Mouse (Mus musculus): ENCODE results near the gene Prdx6b.
A peak's percentile ranks its signal among the peaks of the same experiment; 100 is the strongest.

The Prdx6b gene

GRCm38 (mm10) chr2:80292172-80292571, at the start of gene Prdx6b:
Prdx6b (plus strand) TSS chr2:80292472.
- no peak for DNase-seq (ENCODE audit: low spot score)

GRCm38 (mm10) chr2:80247466-80247865, 44.8 kb upstream of the Prdx6b start:
- no peak for DNase-seq (ENCODE audit: low spot score)

- no peak for DNase-seq (ENCODE audit: low spot score)
These were observed 44.4 kb upstream of the Prdx6b start for GRCm38 (mm10) chr2:80247868-80248267.

DNA sequence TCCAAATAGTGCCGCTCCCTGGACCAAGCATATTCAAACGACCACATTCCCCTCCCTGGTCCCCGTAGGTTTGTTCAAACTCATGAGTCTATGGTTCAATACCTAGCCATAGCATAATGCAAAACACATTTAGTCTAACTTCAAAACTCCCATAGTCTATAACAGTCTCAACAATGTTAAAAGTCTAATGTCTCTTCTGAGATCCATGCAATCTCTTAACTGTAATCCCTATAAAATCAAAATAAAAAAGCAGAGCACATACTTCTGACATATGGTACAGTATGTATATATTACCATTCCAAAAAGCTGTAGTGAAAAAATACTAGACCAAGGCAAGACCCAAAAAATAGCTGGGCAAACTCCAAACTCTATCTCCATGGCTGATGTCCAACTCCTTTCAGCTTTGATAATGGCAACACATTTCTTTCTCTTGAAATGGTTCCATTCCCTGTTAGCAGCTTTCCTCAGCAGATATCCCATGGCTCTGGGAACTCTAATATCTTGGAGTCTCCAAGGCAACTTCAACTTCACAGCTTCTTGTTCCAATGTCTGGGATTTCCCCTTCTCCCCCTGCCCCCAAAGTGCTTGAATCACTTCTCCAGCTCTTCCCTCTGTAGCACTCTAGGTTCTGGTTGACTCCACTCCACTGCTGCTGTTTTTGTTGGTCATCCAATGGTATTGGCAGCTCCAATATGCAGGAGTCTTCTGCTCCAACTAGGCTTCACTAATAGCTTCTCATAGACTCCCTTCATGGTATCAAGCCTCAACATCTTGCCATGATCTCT, 32.2 kb upstream of the Prdx6b start:
- no peak for DNase-seq (ENCODE audit: low spot score)

DNA sequence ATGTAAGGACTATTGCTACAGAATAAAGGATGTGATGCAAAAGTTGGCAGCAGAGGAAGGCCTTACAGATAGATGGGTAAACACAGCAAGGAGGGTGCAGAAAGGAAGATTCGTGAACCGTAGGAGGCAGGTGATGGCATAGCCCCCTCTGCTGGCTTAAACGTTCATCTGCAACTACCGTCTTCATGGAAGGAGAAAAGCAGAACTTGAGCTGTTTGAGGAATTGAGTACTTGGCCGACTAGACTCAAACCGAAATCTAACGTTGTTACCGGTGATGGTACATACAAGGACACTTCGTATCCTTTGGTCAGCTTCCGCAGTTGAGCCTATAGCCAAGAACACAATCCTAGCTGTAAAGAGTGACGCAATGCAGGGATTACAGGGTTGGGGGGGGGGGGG, 25.4 kb upstream of the Prdx6b start:
- peak; percentile 16 for DNase-seq (ENCODE audit: low spot score)

DNA sequence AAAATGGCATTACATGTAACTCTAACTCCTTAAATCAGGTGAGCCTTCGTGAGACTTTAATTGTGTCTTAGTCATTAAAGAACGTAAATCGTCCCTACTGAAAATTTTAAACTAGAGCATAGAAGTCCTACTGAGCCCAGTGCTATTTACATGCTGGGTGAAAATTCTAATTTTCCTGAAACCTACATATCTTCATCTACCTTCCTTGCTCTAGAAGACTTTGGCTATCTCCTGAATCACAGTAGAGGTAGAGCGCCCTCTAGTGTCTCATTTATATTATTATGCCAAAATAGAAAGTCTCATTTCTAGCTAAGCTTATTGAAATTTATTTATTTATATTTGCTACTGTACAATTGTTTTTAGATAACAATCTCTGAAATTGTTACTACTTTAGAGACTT, 24.2 kb upstream of the Prdx6b start:
- no peak for DNase-seq (ENCODE audit: low spot score)

- DNase-seq (ENCODE audit: low spot score): no peak
These were observed 20.8 kb upstream of the Prdx6b start for GRCm38 (mm10) chr2:80271431-80271830.

DNA sequence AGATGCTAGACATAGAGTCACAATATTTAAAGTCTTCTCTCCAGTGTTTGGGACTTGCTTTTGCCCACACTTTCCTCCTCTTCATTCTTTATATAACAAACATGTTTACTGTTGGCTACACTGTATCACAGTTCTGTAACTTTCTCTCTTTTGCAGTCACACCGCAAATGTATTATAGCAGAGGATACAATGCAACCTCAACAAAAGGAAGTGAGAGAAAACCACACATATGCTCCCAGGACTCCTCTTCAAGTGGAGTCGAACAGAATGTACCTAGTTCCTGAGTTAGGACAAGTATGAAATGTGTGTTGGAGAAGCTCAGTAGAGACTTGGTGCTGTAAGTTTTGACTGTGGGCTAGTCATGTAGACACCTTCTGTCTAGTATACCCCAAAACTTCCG, 19.2 kb upstream of the Prdx6b start:
- DNase-seq (ENCODE audit: low spot score): no peak

DNA sequence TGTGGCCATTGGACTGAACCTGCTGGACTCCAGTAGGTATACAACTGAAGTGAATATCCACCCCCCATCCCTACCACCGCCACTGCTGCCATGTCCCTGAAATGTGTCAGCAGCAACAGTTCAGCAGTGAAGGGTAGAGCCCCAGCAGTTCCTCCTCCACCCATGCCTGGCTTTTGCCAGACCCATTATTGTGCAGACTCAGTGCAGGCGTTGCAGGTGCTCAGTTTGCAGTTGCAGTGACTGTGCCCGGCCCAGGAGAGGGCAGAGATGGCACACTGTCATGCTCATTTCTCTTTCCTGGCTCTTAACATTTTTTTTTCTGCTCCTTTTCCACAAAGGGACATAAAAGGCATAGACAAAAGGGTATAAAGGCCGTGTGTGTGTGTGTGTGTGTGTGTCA, 18.5 kb upstream of the Prdx6b start:
- DNase-seq (ENCODE audit: low spot score): no peak

GRCm38 (mm10) chr2:80275136-80275535, 17.1 kb upstream of the Prdx6b start:
- no peak for DNase-seq (ENCODE audit: low spot score)

DNA sequence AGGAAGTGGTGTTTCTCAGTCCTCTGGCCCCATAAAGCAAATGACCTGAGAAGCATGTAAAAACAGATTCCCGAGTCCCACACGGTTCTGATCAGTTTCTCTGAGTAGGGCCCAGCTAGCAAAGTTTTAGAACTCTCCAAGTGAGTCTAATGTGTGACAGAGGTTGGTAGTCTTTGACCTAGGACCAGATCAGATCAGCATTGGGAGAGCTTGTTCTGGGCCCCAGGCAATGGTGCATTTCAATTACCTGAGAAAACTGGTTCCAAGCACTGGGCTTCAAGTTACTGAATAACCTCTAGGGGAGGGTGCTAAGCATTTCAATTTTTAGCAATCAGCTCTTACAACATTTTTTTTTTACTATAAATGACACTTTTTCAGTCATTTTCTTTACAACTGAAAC, 10.1 kb upstream of the Prdx6b start:
- DNase-seq (ENCODE audit: low spot score): no peak

GRCm38 (mm10) chr2:80286397-80286796, 5.9 kb upstream of the Prdx6b start:
- DNase-seq (ENCODE audit: low spot score): no peak

DNA sequence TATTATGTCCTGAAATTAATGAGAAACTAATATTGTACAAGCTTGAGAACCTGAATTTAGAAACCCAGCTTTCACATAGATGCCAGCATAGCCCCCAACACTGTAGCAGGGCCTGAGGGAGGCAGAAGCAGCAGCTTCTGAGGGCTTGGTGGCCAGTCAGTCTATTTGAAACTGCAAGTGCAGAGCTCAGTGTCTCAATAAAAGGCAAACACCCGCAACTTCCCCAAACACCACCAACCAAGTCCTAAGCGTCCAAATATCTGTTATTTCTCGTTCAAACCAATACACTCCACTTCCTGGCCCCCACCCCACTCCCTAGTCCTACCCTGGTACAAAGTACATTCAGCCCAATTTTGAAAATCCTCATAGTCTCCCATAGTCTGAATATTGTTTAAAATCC, 6.1 kb downstream of the Prdx6b start:
- DNase-seq (ENCODE audit: low spot score): no peak

DNA sequence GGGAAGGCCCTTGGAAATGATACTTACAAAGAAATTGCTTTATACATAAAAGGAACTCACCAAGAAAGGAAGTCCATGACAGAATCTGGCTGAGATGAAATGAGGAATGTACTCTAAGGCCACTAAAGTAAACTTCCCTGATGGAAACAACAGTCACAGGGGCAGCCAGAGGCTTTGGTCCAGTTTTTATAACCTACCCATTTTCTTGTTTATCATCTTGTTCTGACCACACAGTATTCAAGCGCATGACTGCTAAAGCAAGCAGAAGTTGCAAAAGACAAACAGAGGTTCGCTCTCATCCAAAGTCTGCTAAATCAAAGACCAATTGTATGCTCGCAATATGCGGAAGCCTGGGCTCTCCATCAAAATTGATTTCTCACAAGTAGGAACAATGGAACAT, 8.5 kb downstream of the Prdx6b start:
- no peak for DNase-seq (ENCODE audit: low spot score)

DNA sequence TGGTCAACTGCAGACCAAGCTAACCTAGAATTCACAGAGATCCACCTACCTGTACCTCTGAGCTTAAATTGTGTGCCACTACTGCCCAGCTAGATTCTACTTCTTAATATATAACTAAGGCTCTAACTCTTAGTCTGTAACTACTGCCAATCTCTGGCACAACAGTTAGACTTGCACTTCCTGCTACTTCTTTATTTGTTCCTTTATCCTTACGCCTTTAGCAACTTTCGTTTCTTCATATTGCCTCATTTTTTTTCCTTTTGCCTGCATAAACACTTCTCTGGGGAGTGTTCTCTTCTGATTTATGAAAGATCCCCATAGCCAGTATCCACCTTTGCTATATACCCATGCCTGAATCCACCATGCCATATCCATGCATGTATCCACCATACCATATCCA, 11.7 kb downstream of the Prdx6b start:
- no peak for DNase-seq (ENCODE audit: low spot score)

DNA sequence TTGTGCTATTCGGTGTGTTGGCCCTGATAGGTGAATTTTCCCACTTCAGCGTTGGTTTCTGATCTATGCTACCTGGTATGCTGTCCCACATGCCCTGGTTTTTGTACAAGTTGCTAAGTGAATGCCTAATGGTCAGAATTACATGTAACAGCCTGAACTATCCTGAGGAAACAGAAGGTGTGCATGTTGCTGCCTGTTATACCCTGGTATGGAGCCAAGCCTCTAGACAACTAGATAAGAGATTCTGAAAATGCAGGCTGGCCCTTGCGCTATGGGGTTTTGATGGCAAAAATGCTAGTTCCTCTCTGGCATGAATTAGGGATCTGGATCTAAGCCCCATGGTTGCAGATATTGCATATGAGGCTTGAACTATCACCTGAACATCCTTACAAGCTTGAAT, 15.4 kb downstream of the Prdx6b start:
- no peak for DNase-seq (ENCODE audit: low spot score)

GRCm38 (mm10) chr2:80309775-80310174, 17.5 kb downstream of the Prdx6b start:
- no peak for DNase-seq (ENCODE audit: low spot score)

- no peak for DNase-seq (ENCODE audit: low spot score)
These were observed 18.5 kb downstream of the Prdx6b start for GRCm38 (mm10) chr2:80310772-80311171.

- no peak for DNase-seq (ENCODE audit: low spot score)
These were observed 19.1 kb downstream of the Prdx6b start for GRCm38 (mm10) chr2:80311350-80311749.

GRCm38 (mm10) chr2:80314201-80314600, 21.9 kb downstream of the Prdx6b start:
- DNase-seq (ENCODE audit: low spot score): no peak

DNA sequence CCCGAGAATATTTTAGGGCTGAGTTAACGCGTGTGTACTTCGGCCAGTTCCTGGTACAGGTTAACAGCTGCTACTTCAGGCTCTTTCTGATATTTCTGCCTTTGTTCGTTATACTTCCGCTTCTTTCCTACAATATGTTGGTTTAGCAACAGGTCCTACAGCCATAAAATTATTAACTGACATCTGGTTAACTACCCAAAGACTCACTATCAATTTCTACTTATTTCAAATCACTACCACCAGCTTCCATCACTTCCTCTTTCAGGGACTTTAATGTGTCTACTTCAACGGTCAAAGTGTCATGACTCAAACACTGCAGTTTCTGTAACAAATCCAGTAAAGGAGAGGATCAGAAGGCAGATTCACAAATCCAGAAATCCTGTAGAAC, 22.6 kb downstream of the Prdx6b start:
- no peak for DNase-seq (ENCODE audit: low spot score)

DNA sequence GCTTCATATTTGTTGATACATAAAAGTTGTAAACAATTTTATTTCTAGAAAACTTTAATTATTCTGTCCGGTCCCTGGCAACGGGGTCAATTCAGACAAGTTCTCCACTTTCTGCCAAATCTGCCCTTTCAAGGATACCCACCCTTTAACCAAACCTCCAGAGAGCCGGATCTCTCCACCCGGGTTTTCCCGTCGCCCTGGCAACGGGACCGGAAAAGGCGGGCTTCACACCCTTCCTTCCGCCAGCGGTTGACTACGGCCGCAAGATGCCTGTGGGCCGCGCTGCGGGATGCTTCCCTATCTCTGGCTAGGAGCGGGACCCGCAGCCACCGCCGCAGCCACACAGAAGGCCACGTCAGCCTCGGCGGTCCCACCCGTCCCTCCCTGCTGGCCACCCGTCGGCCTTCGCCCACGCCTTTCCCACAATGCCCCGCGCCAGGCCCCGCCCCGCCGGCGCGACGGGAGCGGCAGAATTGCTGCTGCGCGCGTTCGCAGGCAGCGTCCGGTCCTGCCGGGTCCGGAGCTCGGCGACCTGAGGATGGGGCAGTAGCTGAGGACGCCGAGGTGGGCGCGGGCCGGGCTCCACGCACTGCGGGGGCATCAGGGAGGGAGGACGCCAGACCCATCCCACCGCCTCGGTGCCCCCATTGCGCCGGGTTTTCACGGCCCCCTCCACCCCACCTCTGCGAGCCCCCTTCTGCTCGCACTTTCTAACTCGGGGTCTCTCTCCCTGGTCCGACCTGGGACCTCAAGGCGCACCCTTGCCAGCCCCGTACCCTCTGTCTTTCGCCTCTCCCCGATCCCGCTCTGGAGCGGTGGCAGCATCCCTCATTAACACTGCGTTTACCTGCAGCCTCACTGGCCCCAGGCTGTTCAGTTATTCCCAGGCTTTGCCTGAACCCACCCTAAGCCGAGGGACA, 23.2 kb downstream of the Prdx6b start, which contains the start of gene Dnajc10:
TSS of gene Dnajc10 (plus strand) at position 225 of the 920 bp plus-strand sequence.
- DNase-seq (ENCODE audit: low spot score): peak; percentile 85

DNA sequence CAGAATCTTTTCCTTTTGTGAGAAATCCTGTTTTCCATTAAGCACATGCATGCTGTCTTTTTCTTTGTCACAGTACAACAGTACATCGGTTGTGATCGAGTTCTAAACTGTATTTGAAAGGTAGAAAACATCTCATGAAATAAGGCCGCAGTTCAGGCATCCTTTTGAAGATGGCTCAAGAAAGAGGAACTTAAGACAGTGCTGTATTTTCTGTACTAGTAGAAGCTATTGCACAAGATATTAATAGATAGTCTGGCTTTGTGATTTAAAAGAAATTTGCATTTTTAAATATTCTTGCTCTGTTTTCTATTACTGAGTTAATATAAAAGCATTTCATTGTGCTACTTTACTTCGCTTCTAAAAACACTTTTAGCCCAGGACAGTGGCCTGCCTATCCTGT, 30.6 kb downstream of the Prdx6b start:
- no peak for DNase-seq (ENCODE audit: low spot score)
